Mouse (Mus musculus) hindbrain, postnatal 0 days (tissue): ENCODE measurements around the gene Clip2. TPM values are rescaled to one million over a fixed set of nuclear protein-coding genes. Genes with fewer than 3 reads are reported as not detected.

ENCODE experiments used
- ATAC-seq: fragments of 200-750 bp; cut with Nextera tagmentation; 2 replicates; pipeline ENCODE4 v1.8.0; 2017; ENCODE audit warnings: mild to moderate bottlenecking, moderate TSS enrichment, moderate library complexity
- DNase-seq: peaks from one replicate; pipeline ENCODE4 v3.0.0-alpha.2; 2015; ENCODE audit warnings: low spot score
- H3K27ac ChIP-seq: fragments of 300-500 bp; sonication (generic); 2 replicates; pipeline ENCODE4 v1.5.1; 2014; ENCODE audit warnings: mild to moderate bottlenecking
- H3K27me3 ChIP-seq: fragments of 300-500 bp; sonication (generic); 2 replicates; pipeline ENCODE4 v1.6.1; 2014; ENCODE audit warnings: low read length, mixed read lengths; ENCODE audit not compliant: insufficient read depth
- H3K36me3 ChIP-seq: fragments of 300-500 bp; sonication (generic); 2 replicates; pipeline ENCODE4 v1.6.1; 2014; ENCODE audit warnings: low read length, mixed read lengths; ENCODE audit not compliant: insufficient read depth
- H3K4me1 ChIP-seq: fragments of 300-500 bp; sonication (generic); 2 replicates; pipeline ENCODE4 v1.6.1; 2014; ENCODE audit warnings: antibody characterized with exemption, low read length, mixed read lengths; ENCODE audit not compliant: insufficient read depth
- H3K4me2 ChIP-seq: fragments of 300-500 bp; sonication (generic); 2 replicates; pipeline ENCODE4 v1.6.1; 2014; ENCODE audit warnings: low read depth, mild to moderate bottlenecking, low read length, moderate library complexity, mixed read lengths
- H3K4me3 ChIP-seq: fragments of 300-500 bp; sonication (generic); 2 replicates; pipeline ENCODE4 v1.5.1; 2014; ENCODE audit warnings: low read length
- H3K9ac ChIP-seq: fragments of 300-500 bp; sonication (generic); replicated peaks from 2 replicates; pipeline ENCODE4 v1.6.1; 2014; ENCODE audit warnings: mild to moderate bottlenecking, low read length, moderate library complexity, mixed read lengths
- H3K9me3 ChIP-seq: fragments of 300-500 bp; sonication (generic); 2 replicates; pipeline ENCODE4 v1.6.1; 2016; ENCODE audit warnings: low read length, mixed read lengths
- CTCF ChIP-seq: IDR thresholded peaks from 2 replicates; pipeline ENCODE4 v1.5.1; 2016; ENCODE audit warnings: antibody characterized with exemption, control low read depth, low read depth
- WGBS: fragments of 180-500 bp; shearing (Covaris S2); extraction: QIAGEN DNeasy Blood & Tissue Kit; methylation state at CpG from one replicate; pipeline ENCODE4 v1.1.7; 2014; 5-methylcytosine and 5-hydroxymethylcytosine counted together
- polyA plus RNA-seq: library from polyadenylated mRNA; unstranded; fragments of >200 nt; fragmentation: Nextera tagmentation; extraction: Ambion mirVana; gene quantifications from 2 replicates; pipeline ENCODE4 v1.2.1, GENCODE M21; 2015
- total RNA-seq: library from RNA; depleted of rRNA; stranded (reverse); fragments of >200 nt; gene quantifications from 2 replicates; pipeline ENCODE4 v1.2.3, GENCODE M21; 2014

Gene Clip2
- total and polyA plus RNA-seq, 2 experiments from 2014 or later = 10.7 to 133 TPM

DNA sequence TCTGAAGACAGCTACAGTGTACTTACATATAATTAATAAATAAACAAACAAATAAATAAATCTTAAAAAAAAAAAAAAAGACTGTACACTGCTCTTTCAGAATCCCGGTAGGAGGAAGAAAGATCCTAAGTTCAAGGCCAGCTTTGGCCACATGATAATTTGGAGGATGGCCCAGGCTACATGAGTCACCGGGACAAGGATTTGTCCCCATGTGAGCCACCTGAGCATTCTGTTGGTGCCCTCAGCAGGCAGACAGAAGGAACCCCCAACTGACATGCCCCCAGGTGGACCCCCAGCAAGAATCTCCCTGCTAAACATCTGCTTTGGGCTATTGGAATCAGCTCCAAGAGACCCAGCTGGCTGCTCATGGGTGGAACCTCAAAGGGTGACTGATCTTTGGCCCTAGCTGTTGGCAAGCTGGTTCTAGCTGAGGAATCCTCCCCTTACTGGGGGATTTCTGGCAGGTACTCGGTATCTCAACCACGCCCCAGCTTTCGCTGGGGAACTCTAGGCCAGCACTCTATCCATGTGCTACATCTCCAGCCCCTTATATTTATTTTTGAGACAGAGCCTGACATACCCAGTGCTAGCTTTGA is 1.8 kb upstream of the Clip2 start:
- DNase-seq = no peak
- Histone ChIP-seq H3K27me3 (no peaks in the 10 kb centered on the region), H3K36me3 (no peaks in the 10 kb centered on the region), H3K27ac (no peak overlapping the region), H3K4me3 (no peak overlapping the region), H3K4me1 (peaks cover 19% of the 10 kb centered on the region; the same call in 1 of the 2 replicates), H3K4me2 (no peak overlapping the region), H3K9me3 (no peaks in the 10 kb centered on the region), H3K9ac (no peak overlapping the region)
- no peak for ATAC-seq
- TF ChIP-seq CTCF = no peak
- 81% methylated on average over 5 of the region's 5 CpGs for WGBS

DNA sequence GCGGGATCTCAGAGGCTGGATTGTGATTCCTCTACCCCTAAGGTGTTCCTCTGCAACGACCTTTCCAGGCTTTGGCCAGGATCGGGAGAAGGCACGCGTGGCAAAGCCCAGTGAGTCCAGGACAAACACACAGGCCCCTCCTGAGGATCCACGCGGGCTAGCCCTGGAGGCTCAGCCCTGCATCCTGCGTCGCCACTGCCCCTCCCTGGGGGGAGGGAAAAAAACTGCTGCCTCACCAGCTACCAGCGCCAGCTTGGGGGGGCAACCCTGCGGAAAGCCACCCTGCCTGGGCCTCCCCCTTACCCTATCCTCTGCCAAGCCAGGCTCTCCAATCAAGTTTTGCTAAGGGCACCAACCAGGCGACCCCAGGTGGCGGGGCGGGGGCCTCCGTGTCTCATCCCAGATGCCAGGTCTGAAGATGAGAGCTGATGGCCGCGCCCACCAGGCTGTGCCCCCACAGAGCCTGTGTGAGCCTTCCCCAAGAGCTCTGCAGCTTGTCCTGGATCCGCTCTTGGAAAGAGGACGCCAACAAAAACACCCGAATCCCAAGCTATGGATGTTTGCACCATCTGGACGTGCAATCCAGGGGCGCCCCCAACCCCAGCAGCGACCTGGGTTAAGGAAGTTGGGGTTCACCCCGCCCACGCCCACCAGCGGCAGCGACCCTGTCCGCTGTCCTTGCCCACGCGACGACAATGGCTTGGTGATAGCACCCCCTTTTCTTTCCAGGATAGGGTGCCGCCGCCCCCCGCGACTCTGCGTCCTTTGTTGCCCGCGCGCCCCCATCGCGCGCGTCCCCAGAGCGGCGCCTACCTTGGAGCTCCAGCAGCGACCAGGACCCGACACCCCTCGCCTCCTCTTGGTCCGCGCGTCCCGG is 763 bp downstream of the Clip2 start:
- Histone ChIP-seq H3K36me3 (no peaks in the 10 kb centered on the region), H3K4me2 (peak overlapping the region; percentile 78), H3K27me3 (no peaks in the 10 kb centered on the region), H3K4me1 (peaks cover 30% of the 10 kb centered on the region; the same call in 1 of the 2 replicates), H3K9ac (peak overlapping the region; percentile 89), H3K4me3 (peak overlapping the region; percentile 84), H3K27ac (peak overlapping the region; percentile 94), H3K9me3 (no peaks in the 10 kb centered on the region)
- peak; percentile 6; the same call in 1 of the 2 replicates for TF ChIP-seq CTCF
- ATAC-seq = peak; percentile 21
- peak; percentile 82 for DNase-seq
- WGBS = under 1% methylated on average over 49 of the region's 52 CpGs

DNA sequence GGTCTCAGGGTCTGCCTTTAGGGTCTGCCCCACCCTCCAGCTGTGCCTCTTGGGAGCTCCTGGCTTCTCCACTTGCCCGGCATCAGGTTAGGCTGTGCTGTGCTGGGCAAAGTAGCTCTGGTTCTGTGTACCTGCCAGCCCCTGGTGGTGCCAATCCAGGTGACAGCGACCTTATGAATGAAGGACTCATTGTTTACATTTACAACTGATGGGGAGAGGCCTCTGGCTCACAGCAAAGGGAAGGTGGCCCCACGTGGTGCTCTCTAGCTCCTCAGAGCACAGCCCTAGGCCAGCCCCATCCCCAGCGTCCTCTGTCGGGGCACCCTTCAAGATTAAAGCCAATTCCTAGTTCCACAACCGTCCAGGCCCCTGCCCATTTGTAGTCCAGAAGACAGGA is 1.4 kb downstream of the Clip2 start:
- Histone ChIP-seq H3K27ac (peak overlapping the region; percentile 94), H3K9me3 (no peaks in the 10 kb centered on the region), H3K4me1 (peaks cover 33% of the 10 kb centered on the region), H3K36me3 (no peaks in the 10 kb centered on the region), H3K27me3 (no peaks in the 10 kb centered on the region), H3K4me3 (peak overlapping the region; percentile 84), H3K4me2 (peak overlapping the region; percentile 78), H3K9ac (peak overlapping the region; percentile 89)
- peak; percentile 25 for DNase-seq
- no peak for ATAC-seq
- WGBS = 6% methylated on average over 6 of the region's 6 CpGs
- TF ChIP-seq CTCF = peak; percentile 13

DNA sequence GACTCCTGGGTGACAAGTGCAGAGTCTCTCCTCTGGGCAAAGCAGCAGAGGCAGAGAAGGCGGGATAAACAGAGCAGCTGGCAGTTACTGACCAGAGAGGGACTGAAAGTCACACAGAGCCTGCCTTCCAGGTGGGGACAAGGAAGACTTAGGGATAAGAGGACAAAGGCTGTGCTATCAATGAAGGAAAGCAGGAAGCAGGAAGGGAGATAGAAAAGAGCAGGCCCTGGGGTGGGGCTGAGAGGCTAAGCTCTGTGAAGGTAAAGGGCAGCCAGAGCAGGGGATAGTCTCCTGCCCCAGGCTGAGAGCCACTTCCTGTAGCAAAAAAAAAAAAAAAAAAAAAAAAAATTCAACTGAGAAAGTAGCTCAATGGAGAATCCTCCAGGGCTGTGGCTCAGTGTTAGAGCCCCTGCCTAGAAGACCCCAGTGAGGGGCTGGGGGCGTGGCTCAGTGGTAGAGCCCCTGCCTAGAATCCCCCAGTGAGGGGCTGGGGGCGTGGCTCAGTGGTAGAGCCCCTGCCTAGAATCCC is 2.5 kb downstream of the Clip2 start:
- TF ChIP-seq CTCF = no peak
- ATAC-seq (no peak), DNase-seq (no peak)
- no peak overlapping the region for H3K4me3 ChIP-seq
- H3K4me2 ChIP-seq = peak overlapping the region; percentile 78
- H3K27ac ChIP-seq = no peak overlapping the region
- no peaks in the 10 kb centered on the region for H3K36me3 ChIP-seq
- 0 out of 2 replicates have a peak overlapping the region, but pooled peaks have one; percentile 30 for H3K9ac ChIP-seq
- 85% methylated on average over 2 of the region's 3 CpGs for WGBS
- H3K9me3 ChIP-seq = no peaks in the 10 kb centered on the region
- H3K4me1 ChIP-seq = peaks cover 29% of the 10 kb centered on the region
- no peaks in the 10 kb centered on the region for H3K27me3 ChIP-seq

DNA sequence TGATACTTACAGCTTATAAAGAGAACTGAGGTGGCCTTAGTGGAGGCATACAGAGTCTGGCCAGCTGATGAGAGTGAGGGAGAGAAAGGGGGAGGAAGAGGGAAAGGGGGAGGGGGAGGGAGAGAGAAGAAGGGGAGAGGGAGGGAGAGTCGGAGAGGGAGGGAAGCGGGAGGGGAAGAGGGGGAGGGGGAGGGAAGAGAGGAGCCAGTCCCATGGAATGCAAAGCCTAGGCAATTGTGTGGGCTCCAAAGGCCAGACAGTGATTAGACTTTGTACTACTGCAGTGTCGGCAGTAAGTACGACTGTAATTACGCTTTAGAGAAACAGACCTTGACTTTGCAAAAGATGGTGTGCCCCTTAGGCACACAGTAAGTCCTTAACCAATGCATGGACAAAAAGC is 3.9 kb downstream of the Clip2 start:
- WGBS = 29% methylated on average over 5 of the region's 5 CpGs
- Histone ChIP-seq H3K36me3 (no peaks in the 10 kb centered on the region), H3K4me1 (peaks cover 34% of the 10 kb centered on the region), H3K27me3 (no peaks in the 10 kb centered on the region), H3K4me2 (peak overlapping the region; percentile 25; the same call in 1 of the 2 replicates), H3K9me3 (no peaks in the 10 kb centered on the region), H3K27ac (no peak overlapping the region), H3K4me3 (no peak overlapping the region), H3K9ac (no peak overlapping the region)
- ATAC-seq (no peak), DNase-seq (peak; percentile 14)
- no peak for TF ChIP-seq CTCF

DNA sequence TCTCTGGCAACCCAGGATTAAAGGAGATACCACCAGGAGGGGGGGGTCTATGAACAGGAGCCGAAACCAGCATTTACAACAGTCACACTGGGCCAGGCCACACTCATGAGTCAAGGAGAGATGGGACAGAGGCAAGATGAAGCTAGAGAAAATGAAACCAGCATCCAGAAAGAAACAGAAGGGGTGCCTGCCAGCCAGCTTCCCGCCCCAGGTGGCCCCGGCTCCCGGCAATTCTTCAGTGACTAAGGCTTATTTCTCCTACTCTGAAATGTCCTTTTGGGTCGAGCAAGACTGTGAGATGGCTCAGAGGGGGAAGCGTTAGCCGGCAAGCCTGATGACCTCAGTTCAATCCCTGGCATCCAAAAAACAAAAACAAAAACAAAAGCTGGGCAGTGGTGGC is 5.4 kb downstream of the Clip2 start:
- H3K27ac ChIP-seq = 0 out of 2 replicates have a peak overlapping the region, but pooled peaks have one; percentile 36
- WGBS = 70% methylated on average over 7 of the region's 7 CpGs

More for the DNA sequence above, 5.4 kb downstream of the Clip2 start:
- Histone ChIP-seq H3K36me3 (no peaks in the 10 kb centered on the region), H3K27me3 (no peaks in the 10 kb centered on the region), H3K9ac (no peak overlapping the region), H3K4me1 (peaks cover 38% of the 10 kb centered on the region), H3K4me3 (no peak overlapping the region), H3K4me2 (no peak overlapping the region), H3K9me3 (no peaks in the 10 kb centered on the region)
- no peak for ATAC-seq
- DNase-seq = no peak
- no peak for TF ChIP-seq CTCF
